Mouse (Mus musculus) kidney, postnatal 4 days (tissue): ENCODE data around the gene Svop.
A peak's percentile ranks its signal among the peaks of the same experiment; 100 is the strongest.

Experiments
- DNase-seq, 2 experiments: peaks; one replicate each; pipeline ENCODE4 v3.0.0; 2021; ENCODE audit warnings: mixed read lengths in 2 of 2

The Svop gene

DNA sequence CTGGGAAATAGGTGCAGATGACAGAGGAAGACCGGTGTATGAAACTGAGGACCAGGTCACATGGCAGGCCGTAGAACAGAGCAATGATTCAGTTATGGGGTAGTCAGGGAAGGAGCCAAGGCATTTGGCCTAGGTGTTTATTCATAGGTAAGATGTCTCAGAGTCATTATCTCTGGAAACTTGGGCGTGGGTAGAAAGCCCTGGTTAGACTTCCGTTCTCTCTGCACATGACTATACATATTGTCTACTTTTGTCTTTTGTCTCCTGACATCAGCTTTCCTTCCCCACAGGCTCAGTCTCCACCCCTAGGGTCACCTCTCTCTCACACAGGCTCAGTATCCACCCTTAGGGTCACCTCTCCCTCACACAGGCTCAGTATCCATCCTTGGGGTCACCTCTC lies 47.6 kb downstream of the Svop start:
- DNase-seq, result no peak

GRCm38 (mm10) chr5:114041327-114041930 lies 49.9 kb downstream of the Svop start:
- DNase-seq, result peak; percentile 72 to 80

GRCm38 (mm10) chr5:114040911-114041310 lies 50.5 kb downstream of the Svop start:
- DNase-seq, result no peak

- DNase-seq, result no peak
Observed at GRCm38 (mm10) chr5:114040508-114040907, 50.9 kb downstream of the Svop start.

DNA sequence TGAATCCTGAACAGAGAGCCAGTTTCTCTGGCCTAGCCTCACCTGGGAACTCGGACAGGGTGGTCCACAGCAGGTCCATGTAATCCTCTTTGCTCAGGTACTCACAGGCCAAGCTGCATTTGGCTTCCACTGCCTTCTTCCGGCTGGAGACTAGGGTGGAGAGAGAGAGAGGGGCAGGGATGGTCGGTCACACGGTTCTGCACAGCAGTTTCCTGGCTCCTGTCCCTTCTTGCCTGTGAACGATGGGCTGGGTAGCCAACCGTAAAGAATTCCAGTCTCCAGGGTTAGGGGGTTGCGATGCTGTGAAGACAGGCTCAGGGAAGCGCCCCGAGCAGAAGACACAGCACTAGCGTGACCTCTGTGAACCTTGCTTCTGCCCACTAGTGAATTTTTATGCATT lies 56.3 kb downstream of the Svop start:
- DNase-seq, result peak; percentile 28 to 57

GRCm38 (mm10) chr5:114034393-114034792 lies 57.0 kb downstream of the Svop start:
- DNase-seq, result no peak

DNA sequence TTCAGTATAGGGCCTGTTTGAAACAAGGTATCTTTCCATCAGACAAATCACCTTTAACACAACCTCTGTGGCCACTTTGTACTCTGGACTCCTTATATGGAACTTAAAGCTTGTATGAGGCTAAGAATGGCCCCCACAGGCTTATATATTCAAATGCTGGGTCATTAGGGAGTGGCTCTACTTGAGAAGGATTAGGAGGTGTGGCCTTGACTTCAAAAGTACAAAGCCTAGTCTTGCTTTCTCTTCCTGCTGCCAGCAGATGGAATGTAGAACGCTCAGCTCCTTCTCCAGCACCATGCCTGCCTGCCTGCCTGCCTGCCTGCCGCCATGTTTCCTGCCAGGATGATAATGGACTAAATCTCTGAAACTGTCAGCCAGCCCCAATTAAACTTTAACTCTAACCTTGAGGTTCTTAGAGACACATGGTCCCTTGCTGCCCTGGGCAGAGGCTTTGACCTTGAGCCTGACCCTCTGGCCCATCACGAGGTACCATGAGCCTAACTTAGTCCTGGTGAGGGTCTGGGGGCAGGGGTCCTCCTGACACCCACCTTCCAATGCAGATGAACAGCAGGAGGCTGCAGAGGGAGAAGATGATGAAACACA lies 59.1 kb downstream of the Svop start:
- no peak for DNase-seq

GRCm38 (mm10) chr5:114030652-114031051 lies 60.7 kb downstream of the Svop start:
- DNase-seq, result no peak

- DNase-seq, result peak; percentile 43 to 61
Observed at GRCm38 (mm10) chr5:114028111-114028510, 63.3 kb downstream of the Svop start.

- DNase-seq, result no peak
Observed at GRCm38 (mm10) chr5:114027217-114027944, 64.0 kb downstream of the Svop start.

GRCm38 (mm10) chr5:114024885-114025284 lies 66.5 kb downstream of the Svop start:
- peak; percentile 25 to 45 for DNase-seq

- DNase-seq, result no peak
Observed at GRCm38 (mm10) chr5:114024390-114024789, 67.0 kb downstream of the Svop start.

DNA sequence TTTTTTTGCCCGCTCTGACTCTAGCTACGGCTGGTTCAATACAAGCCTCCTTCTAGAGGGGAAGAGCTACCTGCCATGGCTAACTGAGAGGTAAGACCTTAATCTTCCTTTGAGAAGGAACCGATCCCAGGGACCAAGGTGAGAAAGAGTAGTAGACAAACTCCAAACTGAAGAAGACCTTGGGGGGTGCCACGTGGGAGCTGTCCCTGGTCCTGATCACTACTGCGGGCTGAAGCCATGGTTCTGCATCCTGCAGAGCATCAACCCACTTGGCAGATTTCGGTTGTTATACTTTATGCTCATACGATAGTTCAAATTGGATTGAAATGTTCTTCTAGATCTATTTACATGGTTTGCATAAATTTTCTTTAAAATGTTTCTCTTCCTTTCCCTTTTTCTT lies 76.2 kb downstream of the Svop start:
- DNase-seq, result peak; percentile 63 to 69

GRCm38 (mm10) chr5:114009049-114009448 lies 82.3 kb downstream of the Svop start:
- DNase-seq, result no peak

GRCm38 (mm10) chr5:114007753-114008453 lies 83.5 kb downstream of the Svop start:
- no peak for DNase-seq

DNA sequence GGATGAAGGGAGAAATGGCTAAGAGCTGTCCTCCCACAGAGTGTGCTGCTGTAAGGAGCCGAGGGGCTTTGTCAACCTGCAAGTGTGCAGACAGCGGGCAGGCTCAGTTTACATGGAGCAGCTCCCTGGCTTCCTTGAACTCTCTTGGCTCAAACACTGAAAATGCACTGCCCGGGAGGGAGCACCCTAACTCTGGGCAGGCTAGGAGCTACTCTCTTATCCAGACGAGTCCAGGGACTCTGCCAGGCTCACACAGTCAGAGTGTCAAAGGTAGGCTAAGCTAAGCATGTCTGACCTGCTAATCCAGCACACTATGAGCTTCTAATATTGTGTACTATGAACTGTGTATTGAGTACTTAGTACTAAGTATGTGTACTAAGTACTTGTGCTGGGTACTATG lies 84.4 kb downstream of the Svop start:
- DNase-seq, result no peak

DNA sequence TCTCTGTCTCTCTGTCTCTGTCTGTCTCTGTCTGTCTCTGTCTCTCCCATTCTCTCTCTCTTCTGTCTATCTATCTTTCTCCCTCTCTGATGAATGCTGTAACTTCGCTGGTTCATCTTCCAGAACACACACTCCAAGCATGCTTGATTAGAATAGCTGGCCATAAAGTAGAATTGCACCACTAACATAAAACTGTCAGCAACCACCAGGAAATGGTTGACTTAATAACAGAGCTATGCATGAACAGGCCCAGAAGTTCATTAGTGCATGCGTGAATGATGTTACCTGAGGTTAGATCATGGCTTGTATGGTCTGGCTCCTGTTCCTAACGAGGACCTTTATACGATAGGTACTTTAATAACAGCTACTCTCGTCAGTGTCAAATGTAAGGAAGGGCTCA lies 86.3 kb downstream of the Svop start:
- no peak for DNase-seq

DNA sequence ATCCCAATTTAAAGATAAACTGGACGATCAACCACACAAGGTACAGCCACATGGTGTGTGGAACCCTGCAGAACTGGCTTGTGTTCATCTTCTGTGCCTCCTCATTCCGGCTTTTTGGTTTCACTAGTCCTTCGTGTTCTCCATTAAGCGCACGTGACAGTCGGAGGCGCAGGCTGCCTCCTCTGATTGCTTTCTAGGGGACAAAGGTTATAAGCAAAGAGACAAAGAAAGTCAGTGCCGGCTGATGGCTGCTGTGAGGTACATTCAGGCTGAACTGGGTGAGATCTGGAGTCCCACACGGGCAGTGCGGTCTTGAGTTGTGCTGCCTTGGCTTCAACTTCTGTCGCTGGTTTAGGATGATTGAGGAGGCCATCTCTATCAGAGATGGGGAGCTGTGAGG lies 86.8 kb downstream of the Svop start:
- peak; percentile 19 to 33 for DNase-seq

GRCm38 (mm10) chr5:114003542-114003941 lies 87.8 kb downstream of the Svop start, which contains the start of gene Dao:
TSS of gene Dao (plus strand) at chr5:114003703.
- peak; percentile 61 to 76 for DNase-seq

GRCm38 (mm10) chr5:113999382-113999781 lies 92.0 kb downstream of the Svop start:
- no peak for DNase-seq

- DNase-seq, result peak; percentile 27 to 52
Observed at GRCm38 (mm10) chr5:113996458-113996857, 94.9 kb downstream of the Svop start.

- DNase-seq, result peak; percentile 93 to 96
Observed at GRCm38 (mm10) chr5:113993487-113994465, 97.6 kb downstream of the Svop start, which contains the start of gene Ssh1. TSS of gene Ssh1 (minus strand) at chr5:113993894.
